Mouse (Mus musculus) limb, embryonic 12.5 days (tissue): ENCODE measurements around the gene Vps26c. TPM values are rescaled to one million over a fixed set of nuclear protein-coding genes. Genes with fewer than 3 reads are reported as not detected.
"Not testable (repeated sequence)": the region's sequence is repeated elsewhere in the genome, so short reads cannot be mapped to it uniquely, and the experiment has no call there.

ENCODE experiments used
- ATAC-seq: fragments of 200-750 bp; cut with Nextera tagmentation; 2 replicates; pipeline ENCODE4 v1.8.0; 2017; ENCODE audit warnings: low read depth, moderate TSS enrichment; ENCODE audit not compliant: insufficient number of reproducible peaks, insufficient read depth, low FRiP score, low TSS enrichment
- H3K27ac ChIP-seq: fragments of 300-500 bp; sonication (generic); 2 replicates; pipeline ENCODE4 v1.5.1; 2016; ENCODE audit warnings: mild to moderate bottlenecking, moderate library complexity
- H3K27me3 ChIP-seq: fragments of 300-500 bp; sonication (generic); 2 replicates; pipeline ENCODE4 v1.6.1; 2016; ENCODE audit warnings: mild to moderate bottlenecking, moderate library complexity
- H3K36me3 ChIP-seq: fragments of 300-500 bp; sonication (generic); 2 replicates; pipeline ENCODE4 v1.6.1; 2016; ENCODE audit warnings: mild to moderate bottlenecking, moderate library complexity
- H3K4me1 ChIP-seq: fragments of 300-500 bp; sonication (generic); replicated peaks from 2 replicates; pipeline ENCODE4 v1.6.1; 2016
- H3K4me2 ChIP-seq: fragments of 300-500 bp; sonication (generic); 2 replicates; pipeline ENCODE4 v1.6.1; 2016; ENCODE audit warnings: mild to moderate bottlenecking, moderate library complexity
- H3K4me3 ChIP-seq: fragments of 300-500 bp; sonication (generic); replicated peaks from 2 replicates; pipeline ENCODE4 v1.5.1; 2016; ENCODE audit warnings: mild to moderate bottlenecking
- H3K9ac ChIP-seq: fragments of 300-500 bp; sonication (generic); replicated peaks from 2 replicates; pipeline ENCODE4 v1.6.1; 2016; ENCODE audit warnings: mild to moderate bottlenecking, moderate library complexity
- H3K9me3 ChIP-seq: fragments of 300-500 bp; sonication (generic); 2 replicates; pipeline ENCODE4 v1.6.1; 2016; ENCODE audit warnings: mild to moderate bottlenecking, moderate library complexity
- WGBS: fragments of 180-500 bp; shearing (Covaris S2); methylation state at CpG from one replicate; pipeline ENCODE4 v1.1.7; 2016; 5-methylcytosine and 5-hydroxymethylcytosine counted together
- polyA plus RNA-seq: library from polyadenylated mRNA; unstranded; fragments of >200 nt; fragmentation: Nextera tagmentation; extraction: Ambion mirVana; gene quantifications from 2 replicates; pipeline ENCODE4 v1.2.1, GENCODE M21; 2016

The Vps26c gene
- polyA plus RNA-seq, 1 experiment from 2014 or later = 61.7 TPM

GRCm38 (mm10) chr16:94487341-94487740 lies 39.3 kb downstream of the Vps26c start:
- no peak for ATAC-seq
- H3K9ac ChIP-seq = no peak overlapping the region

GRCm38 (mm10) chr16:94484752-94485535 lies 41.7 kb downstream of the Vps26c start:
- Histone ChIP-seq H3K36me3 (no peaks in the 10 kb centered on the region), H3K27ac (no peak overlapping the region), H3K4me1 (no peaks in the 10 kb centered on the region), H3K27me3 (no peaks in the 10 kb centered on the region), H3K9ac (no peak overlapping the region), H3K4me3 (no peak overlapping the region), H3K9me3 (no peaks in the 10 kb centered on the region), H3K4me2 (no peak overlapping the region)
- WGBS = 82% methylated on average over 11 of the region's 11 CpGs
- ATAC-seq = no peak

More at GRCm38 (mm10) chr16:94487341-94487740, 39.3 kb downstream of the Vps26c start:
- Histone ChIP-seq H3K4me1 (no peaks in the 10 kb centered on the region), H3K9me3 (no peaks in the 10 kb centered on the region), H3K36me3 (no peaks in the 10 kb centered on the region), H3K27ac (no peak overlapping the region), H3K4me3 (no peak overlapping the region), H3K27me3 (no peaks in the 10 kb centered on the region), H3K4me2 (no peak overlapping the region)
- 82% methylated on average over 5 of the region's 5 CpGs for WGBS

GRCm38 (mm10) chr16:94473086-94473822 lies 53.4 kb downstream of the Vps26c start:
- Histone ChIP-seq H3K4me3 (no peak overlapping the region), H3K9me3 (no peaks in the 10 kb centered on the region), H3K4me2 (no peak overlapping the region), H3K27me3 (no peaks in the 10 kb centered on the region), H3K27ac (0 out of 2 replicates have a peak overlapping the region, but pooled peaks have one; percentile 13), H3K9ac (no peak overlapping the region), H3K4me1 (no peaks in the 10 kb centered on the region; the same call in 1 of the 2 replicates), H3K36me3 (peaks cover 42% of the 10 kb centered on the region)
- WGBS = 88% methylated on average over 11 of the region's 11 CpGs
- ATAC-seq = no peak

- Histone ChIP-seq H3K27ac (peak overlapping the region; percentile 20; the same call in 1 of the 2 replicates), H3K27me3 (no peaks in the 10 kb centered on the region), H3K9ac (no peak overlapping the region), H3K4me1 (no peaks in the 10 kb centered on the region; the same call in 1 of the 2 replicates), H3K4me2 (no peak overlapping the region), H3K9me3 (no peaks in the 10 kb centered on the region), H3K36me3 (peaks cover 49% of the 10 kb centered on the region), H3K4me3 (no peak overlapping the region)
- no peak for ATAC-seq
- 77% methylated on average over 8 of the region's 8 CpGs for WGBS
These were observed 54.1 kb downstream of the Vps26c start for GRCm38 (mm10) chr16:94472515-94472951.

GRCm38 (mm10) chr16:94468391-94468790 lies 58.2 kb downstream of the Vps26c start:
- H3K4me3 ChIP-seq = no peak overlapping the region
- no peaks in the 10 kb centered on the region for H3K27me3 ChIP-seq
- no peak overlapping the region for H3K9ac ChIP-seq
- 97% methylated on average over 2 of the region's 2 CpGs for WGBS
- no peak for ATAC-seq
- H3K27ac ChIP-seq = no peak overlapping the region
- H3K4me1 ChIP-seq = no peaks in the 10 kb centered on the region; the same call in 1 of the 2 replicates
- H3K36me3 ChIP-seq = peaks cover 90% of the 10 kb centered on the region
- H3K9me3 ChIP-seq = no peaks in the 10 kb centered on the region
- H3K4me2 ChIP-seq = no peak overlapping the region

GRCm38 (mm10) chr16:94467337-94468055 lies 59.1 kb downstream of the Vps26c start:
- no peaks in the 10 kb centered on the region for H3K9me3 ChIP-seq
- H3K27ac ChIP-seq = no peak overlapping the region
- no peak overlapping the region for H3K4me2 ChIP-seq
- no peak for ATAC-seq
- no peaks in the 10 kb centered on the region; the same call in 1 of the 2 replicates for H3K4me1 ChIP-seq
- WGBS = 79% methylated on average over 11 of the region's 11 CpGs
- H3K9ac ChIP-seq = no peak overlapping the region
- H3K36me3 ChIP-seq = peaks cover 96% of the 10 kb centered on the region
- H3K4me3 ChIP-seq = no peak overlapping the region
- no peaks in the 10 kb centered on the region for H3K27me3 ChIP-seq

GRCm38 (mm10) chr16:94466317-94466716 lies 60.3 kb downstream of the Vps26c start:
- H3K27ac ChIP-seq, H3K9me3 ChIP-seq, ATAC-seq, H3K4me2 ChIP-seq, H3K4me3 ChIP-seq, H3K4me1 ChIP-seq, H3K9ac ChIP-seq, H3K27me3 ChIP-seq: not testable (repeated sequence)
- peaks cover 98% of the 10 kb centered on the region for H3K36me3 ChIP-seq
- WGBS = 94% methylated on average over 7 of the region's 7 CpGs

- Histone ChIP-seq H3K27me3 (no peaks in the 10 kb centered on the region), H3K27ac (no peak overlapping the region), H3K4me3 (no peak overlapping the region), H3K9me3 (no peaks in the 10 kb centered on the region), H3K4me2 (no peak overlapping the region), H3K36me3 (peaks cover 98% of the 10 kb centered on the region), H3K4me1 (no peaks in the 10 kb centered on the region), H3K9ac (no peak overlapping the region)
- 87% methylated on average over 4 of the region's 4 CpGs for WGBS
- ATAC-seq = no peak
These were observed 60.7 kb downstream of the Vps26c start for GRCm38 (mm10) chr16:94465900-94466299.

- Histone ChIP-seq H3K4me3 (no peak overlapping the region), H3K36me3 (peaks cover 99% of the 10 kb centered on the region), H3K4me2 (no peak overlapping the region), H3K9ac (no peak overlapping the region), H3K9me3 (no peaks in the 10 kb centered on the region), H3K4me1 (no peaks in the 10 kb centered on the region), H3K27me3 (no peaks in the 10 kb centered on the region), H3K27ac (no peak overlapping the region)
- no peak for ATAC-seq
- WGBS = 85% methylated on average over 3 of the region's 3 CpGs
These were observed 62.6 kb downstream of the Vps26c start for GRCm38 (mm10) chr16:94464067-94464466.

- no peaks in the 10 kb centered on the region for H3K9me3 ChIP-seq
- H3K27me3 ChIP-seq = no peaks in the 10 kb centered on the region
- H3K9ac ChIP-seq = no peak overlapping the region
- H3K36me3 ChIP-seq = peaks cover 98% of the 10 kb centered on the region
- no peak overlapping the region for H3K27ac ChIP-seq
- ATAC-seq = no peak
- no peaks in the 10 kb centered on the region for H3K4me1 ChIP-seq
- H3K4me2 ChIP-seq = no peak overlapping the region
- no peak overlapping the region for H3K4me3 ChIP-seq
- WGBS = 65% methylated on average over 4 of the region's 4 CpGs
These were observed 72.5 kb downstream of the Vps26c start for GRCm38 (mm10) chr16:94454146-94454545.

- H3K4me1 ChIP-seq = no peaks in the 10 kb centered on the region
- 84% methylated on average over 4 of the region's 4 CpGs for WGBS
These were observed 73.9 kb downstream of the Vps26c start for GRCm38 (mm10) chr16:94452768-94453167.

More at GRCm38 (mm10) chr16:94452768-94453167, 73.9 kb downstream of the Vps26c start:
- Histone ChIP-seq H3K4me3 (no peak overlapping the region), H3K9ac (no peak overlapping the region), H3K9me3 (no peaks in the 10 kb centered on the region), H3K4me2 (no peak overlapping the region), H3K36me3 (peaks cover 98% of the 10 kb centered on the region), H3K27me3 (no peaks in the 10 kb centered on the region), H3K27ac (no peak overlapping the region)
- ATAC-seq = no peak
